ENCODE assay signal across 26 mouse cellular contexts in the genomic region with DNA sequence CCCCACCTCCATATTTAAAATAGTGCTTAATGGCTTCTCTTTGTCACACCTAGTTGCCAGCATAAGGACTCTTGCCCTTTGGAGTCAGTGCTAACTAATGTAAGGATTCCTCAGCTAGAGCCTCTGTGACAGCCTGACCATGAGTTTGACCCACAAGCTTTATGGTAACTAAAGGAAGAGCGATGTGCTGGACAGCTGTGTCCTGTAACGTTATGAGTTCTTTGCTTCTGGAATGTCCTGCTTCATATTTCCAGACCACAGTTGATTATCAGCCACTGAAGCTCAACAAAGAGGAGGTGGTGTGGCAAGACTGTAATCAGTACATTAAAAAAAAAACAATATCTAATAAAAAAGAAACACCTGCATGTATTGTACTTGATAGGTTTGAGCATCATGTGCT.
"Had no signal": no experiment of that assay in that cellular context is flagged by ENCODE, and none has a peak within 500 bp of the region (broad histone marks: within the 10 kb centered on the region; RNA-seq: fewer than 3 reads in every experiment).

No protein-coding gene starts in this region.

- DNase-seq: gastrocnemius, adult 2 months; gastrocnemius, postnatal 10 days; gastrocnemius, postnatal 25 days; heart, adult 18-20 months; heart, postnatal 10 days; heart, postnatal 4 days; kidney, adult 18-20 months; kidney, adult 9 months; kidney, postnatal 10 days; kidney, postnatal 25 days; kidney, postnatal 4 days; liver had no signal

- H3K36me3 ChIP-seq: hindbrain, embryonic 10.5 days; hindbrain, embryonic 12.5 days; intestine, embryonic 15.5 days; kidney, embryonic 15.5 days; limb, embryonic 10.5 days; limb, embryonic 12.5 days had no signal

- H3K9me3 ChIP-seq: heart, embryonic 10.5 days; heart, embryonic 12.5 days; hindbrain, embryonic 10.5 days; hindbrain, embryonic 12.5 days; intestine, embryonic 15.5 days; kidney, embryonic 15.5 days; limb, embryonic 10.5 days; limb, embryonic 12.5 days had no signal

- ATAC-seq: hindbrain, embryonic 16.5 days; inflammation-experienced regulatory T-cells, adult 6 months; intestine, embryonic 15.5 days; intestine, postnatal 0 days had no signal

- H3K4me1 ChIP-seq: hindbrain, embryonic 12.5 days; kidney, embryonic 15.5 days had no signal

- H3K9ac ChIP-seq: heart, embryonic 12.5 days; hindbrain, embryonic 12.5 days; hindbrain, embryonic 14.5 days; intestine, embryonic 15.5 days; kidney, embryonic 15.5 days; limb, embryonic 12.5 days had no signal

- H3K27me3 ChIP-seq: heart, embryonic 12.5 days; hindbrain, embryonic 12.5 days; intestine, embryonic 15.5 days; limb, embryonic 12.5 days had no signal

- H3K4me2 ChIP-seq: heart, embryonic 12.5 days; hindbrain, embryonic 12.5 days; hindbrain, embryonic 14.5 days; intestine, embryonic 15.5 days; kidney, embryonic 15.5 days; limb, embryonic 12.5 days had no signal

- H3K27ac ChIP-seq: gastrocnemius, adult 2 months; heart, embryonic 10.5 days; hindbrain, embryonic 10.5 days; hindbrain, embryonic 12.5 days; hindbrain, embryonic 14.5 days; intestine, embryonic 15.5 days; kidney, embryonic 15.5 days; layer of hippocampus, adult 2 months; left cerebral cortex, adult 2 months; limb, embryonic 10.5 days; limb, embryonic 12.5 days had no signal

- H3K4me3 ChIP-seq: gastrocnemius, adult 2 months; heart, embryonic 10.5 days; heart, embryonic 12.5 days; hindbrain, embryonic 10.5 days; hindbrain, embryonic 12.5 days; intestine, embryonic 15.5 days; kidney, embryonic 15.5 days; layer of hippocampus, adult 2 months; left cerebral cortex, adult 2 months; limb, embryonic 10.5 days; limb, embryonic 12.5 days had no signal
